Mouse (Mus musculus) megakaryocyte progenitor cell, adult 5-6 weeks (primary cell): ENCODE results near the gene Dhx15. TPM values are rescaled to one million over a fixed set of nuclear protein-coding genes. Genes with fewer than 3 reads are reported as not detected.

Experiments
- ATAC-seq: replicated peaks from 2 replicates; pipeline ENCODE4 v1.8.0; 2016; ENCODE audit warnings: mild to moderate bottlenecking, moderate TSS enrichment, inconsistent platforms; ENCODE audit not compliant: poor library complexity
- total RNA-seq, 2 experiments: library from RNA; stranded (forward) in 1 of 2; stranded (reverse) in 1 of 2; fragments of 157-497, 149-512 nt in 1 of 2; fragments of 200-1000 nt in 1 of 2; gene quantifications; 2 replicates each; pipeline versions ENCODE4 v1.2.3 to v1.2.4; 2015 to 2017

Gene Dhx15
- total RNA-seq, 2 experiments from 2014 or later, result 305 to 315 TPM

DNA sequence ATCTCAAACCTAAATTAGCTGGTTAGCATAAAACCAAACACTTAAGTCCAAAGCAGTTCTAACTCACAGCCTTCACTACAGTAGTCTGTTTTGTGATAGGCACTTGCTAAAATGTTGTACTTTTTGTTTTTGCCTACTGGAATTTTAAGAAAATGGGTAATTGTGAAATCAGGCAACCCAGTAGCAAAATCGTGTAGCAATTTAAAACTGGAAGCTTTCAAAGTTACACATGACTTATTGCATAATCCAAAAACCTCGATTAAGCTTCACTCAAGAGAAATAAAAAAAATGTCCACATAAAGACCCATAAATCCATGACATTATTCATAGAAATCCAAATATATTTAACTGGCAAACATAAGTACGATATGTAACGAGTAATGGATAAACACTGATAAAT lies 43.2 kb downstream of the Dhx15 start:
- peak; percentile 30; the same call in 1 of the 2 replicates for ATAC-seq

DNA sequence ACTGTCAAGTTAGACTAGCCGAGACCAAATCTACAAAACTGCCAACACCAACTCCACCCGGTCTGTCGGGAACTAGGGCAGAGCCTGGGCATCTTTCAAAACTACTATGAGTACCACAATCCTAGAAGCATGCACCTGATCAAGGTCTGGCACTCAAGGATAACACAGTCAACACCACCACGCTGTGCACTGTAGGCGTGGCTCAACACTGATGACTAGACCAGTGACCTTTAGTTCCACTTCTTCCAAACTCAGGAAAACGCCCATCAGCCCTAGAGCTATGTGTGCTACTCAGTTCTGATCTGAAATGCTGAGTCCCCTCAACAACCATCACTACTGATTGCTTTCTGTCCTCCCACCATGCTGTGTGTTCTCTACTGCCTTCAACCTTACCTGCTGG lies 44.6 kb downstream of the Dhx15 start:
- peak; percentile 21; the same call in 1 of the 2 replicates for ATAC-seq

DNA sequence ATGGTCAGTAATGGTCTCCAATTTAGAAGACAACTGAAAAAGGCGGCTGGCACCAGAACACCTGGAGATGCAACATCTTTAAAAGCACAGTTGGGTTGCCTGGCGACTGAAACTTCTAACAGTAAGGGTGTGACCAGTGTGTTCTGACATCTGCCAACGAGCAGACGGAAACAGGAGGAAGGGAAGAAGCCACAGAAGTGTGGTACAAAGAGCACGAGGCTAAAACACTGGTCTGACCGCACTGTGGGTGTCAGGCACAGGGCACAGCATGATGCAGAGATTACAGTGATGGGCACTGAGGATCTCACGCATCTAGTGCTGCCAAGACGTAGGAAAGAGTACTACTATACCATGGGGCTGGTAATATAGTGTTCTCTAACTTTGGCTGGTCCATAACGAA lies 48.4 kb downstream of the Dhx15 start:
- ATAC-seq, result peak; percentile 84

DNA sequence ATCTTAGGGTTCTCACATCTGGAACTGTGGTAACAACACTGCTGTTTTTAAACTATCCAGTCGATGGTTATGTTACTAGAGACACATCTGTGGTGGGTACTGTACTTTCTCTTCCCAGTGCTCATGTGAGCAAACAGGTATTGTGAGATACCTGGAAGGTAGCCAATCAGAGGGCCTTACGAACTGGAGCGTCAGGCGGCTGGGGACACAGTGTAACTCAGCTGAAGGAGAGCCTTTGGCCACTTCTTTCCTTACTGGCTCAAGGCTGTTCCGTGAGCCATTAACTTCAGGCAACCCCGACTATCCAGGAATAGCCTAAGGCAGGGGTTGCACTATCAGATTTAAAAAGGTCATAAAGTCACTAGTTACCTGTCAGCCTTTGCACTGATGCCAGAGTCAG lies 51.5 kb downstream of the Dhx15 start:
- no peak for ATAC-seq

DNA sequence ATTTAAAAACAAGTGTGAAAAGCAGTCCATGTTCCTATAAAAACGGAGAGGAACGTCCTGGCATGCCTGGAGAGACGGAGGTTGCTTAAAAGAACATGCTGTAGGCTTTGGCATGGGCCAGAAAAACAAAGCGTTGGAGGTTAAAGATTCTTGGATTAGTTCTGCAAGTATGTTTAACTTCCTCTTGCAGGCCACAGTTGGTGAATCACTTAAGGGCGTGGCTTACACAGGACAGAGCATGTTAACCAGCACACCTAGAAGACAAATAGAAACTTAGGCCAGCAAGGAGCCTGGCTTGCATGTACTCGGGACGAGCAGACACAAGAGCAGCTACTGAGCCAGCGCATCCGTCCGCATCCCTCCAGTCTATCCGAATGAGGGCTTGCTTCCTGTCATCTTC lies 52.2 kb downstream of the Dhx15 start:
- ATAC-seq, result peak; percentile 64

DNA sequence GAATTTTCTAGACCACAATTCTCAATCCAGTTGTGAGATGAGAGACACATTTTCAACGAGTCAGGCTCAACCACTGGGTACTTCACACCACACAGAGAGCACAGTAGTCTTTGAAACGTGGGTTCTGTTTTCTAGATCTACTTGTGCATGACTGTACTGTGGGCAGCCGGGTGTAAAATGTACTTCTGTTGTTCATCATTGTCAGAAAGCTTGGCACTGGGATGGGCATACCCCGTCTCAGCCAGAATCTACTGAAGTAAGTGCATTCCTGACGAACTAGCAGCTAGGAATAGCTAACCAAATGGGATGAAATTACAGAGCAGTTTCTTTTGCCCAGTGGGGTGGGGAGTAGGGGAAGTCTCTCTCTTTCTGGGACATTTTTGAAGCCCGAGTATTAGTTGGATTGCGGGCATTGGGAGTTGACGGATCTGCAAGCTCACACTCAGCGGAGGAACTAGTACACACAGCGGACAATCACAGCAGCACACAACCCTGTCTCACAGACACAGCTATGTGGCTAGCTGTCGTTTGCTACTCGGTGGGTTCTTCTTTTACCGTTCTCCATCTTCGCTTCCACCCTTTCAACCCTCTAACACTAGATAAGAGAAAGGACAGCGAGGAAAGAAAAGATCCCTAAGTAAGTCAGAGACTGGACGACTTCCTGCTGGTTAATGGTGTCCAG lies 54.7 kb downstream of the Dhx15 start:
- no peak for ATAC-seq

DNA sequence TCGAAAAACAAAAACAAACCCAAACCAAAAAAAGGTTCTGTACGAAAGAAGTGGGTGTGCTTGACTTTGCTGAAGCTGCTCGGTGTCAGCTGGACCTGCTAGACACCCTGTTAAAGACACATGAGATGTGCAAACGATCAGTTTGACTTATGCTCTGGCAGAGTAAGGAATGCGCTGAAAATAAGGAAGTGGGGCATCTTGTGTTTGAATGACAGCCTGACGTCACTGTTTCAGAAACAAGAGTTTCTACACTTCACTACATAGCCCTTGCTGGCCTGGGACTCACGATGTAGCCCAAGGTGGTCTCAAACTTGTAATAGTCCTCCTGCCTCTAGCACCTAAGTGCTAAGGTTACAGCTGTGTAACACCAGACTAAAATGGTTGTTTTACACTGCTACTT lies 57.5 kb downstream of the Dhx15 start:
- peak; percentile 79 for ATAC-seq

DNA sequence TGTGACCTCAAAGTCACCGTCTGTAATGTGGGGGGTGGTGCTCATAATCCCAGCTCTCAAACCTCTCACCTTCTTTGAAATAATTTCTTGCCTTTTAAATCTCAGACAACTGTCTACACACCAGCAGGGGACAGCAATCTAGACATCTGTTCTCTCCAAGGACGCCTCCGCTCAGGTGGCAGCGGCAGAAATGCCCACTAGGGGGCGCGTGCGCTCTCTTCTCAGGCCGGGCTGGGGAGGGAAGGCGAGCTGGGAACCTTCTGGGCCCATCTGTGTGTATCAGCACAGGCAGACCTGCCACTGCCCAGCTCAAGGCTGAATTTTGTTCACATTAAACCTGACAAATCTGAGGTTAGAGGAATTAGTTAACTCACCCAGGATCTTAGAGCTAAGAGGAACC lies 58.2 kb downstream of the Dhx15 start:
- peak; percentile 82 for ATAC-seq

DNA sequence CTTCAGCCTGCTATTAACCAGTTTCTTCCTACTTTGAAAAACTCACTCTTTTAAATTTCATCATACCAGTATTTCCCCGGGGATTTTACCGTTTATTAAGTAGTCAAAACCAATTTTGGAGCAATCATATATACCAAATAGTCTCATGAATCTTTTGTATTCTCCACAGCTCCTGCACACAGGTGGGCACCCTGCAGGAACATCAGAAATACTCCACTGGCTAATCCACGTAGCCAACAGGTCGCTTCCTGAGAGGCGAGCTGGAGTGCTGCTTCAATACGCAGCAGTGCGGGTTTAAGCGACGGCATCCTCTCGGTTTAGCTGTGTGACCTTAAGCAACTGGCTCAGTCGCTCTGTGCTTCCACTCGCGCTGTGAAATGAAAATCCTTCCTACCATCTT lies 58.9 kb downstream of the Dhx15 start:
- ATAC-seq, result no peak

DNA sequence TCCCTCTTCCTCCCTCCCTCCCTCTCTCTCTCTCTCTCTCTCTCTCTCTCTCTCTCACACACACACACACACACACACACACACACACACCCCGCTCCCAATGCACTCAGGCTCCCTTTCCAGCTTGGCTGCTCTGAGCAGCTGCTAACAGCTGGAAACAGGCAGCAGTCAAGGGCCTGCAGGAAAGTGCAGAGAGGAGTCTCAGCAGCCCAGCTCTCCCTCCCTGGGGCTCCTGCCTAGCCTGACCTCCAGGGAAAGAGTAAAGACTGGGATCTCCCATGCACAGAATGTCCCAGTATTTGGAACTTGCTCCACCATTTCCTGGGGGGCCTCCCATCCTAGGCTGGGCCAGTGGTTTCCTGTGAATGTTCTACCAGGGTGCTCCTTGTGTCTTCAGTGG lies 59.8 kb downstream of the Dhx15 start:
- no peak for ATAC-seq

DNA sequence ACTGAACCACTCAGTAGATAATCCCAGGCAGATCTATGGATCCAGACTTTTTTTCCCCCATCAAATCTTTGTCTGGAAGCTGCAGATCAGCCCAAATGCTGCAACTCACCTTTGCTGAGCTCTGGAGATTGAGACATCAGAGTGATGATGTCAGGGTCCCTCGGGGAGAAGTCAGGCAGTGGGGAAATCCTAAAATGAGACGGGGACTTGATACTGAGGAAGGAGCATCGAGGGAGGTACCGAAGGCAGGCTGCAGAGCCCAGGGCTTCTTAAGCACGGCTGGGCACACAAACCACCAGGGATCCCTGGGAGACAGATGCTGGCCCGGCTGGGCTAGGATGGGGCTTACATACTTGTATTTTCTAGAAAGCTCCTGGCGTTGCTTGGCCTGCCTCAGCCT lies 64.1 kb downstream of the Dhx15 start:
- ATAC-seq, result no peak

DNA sequence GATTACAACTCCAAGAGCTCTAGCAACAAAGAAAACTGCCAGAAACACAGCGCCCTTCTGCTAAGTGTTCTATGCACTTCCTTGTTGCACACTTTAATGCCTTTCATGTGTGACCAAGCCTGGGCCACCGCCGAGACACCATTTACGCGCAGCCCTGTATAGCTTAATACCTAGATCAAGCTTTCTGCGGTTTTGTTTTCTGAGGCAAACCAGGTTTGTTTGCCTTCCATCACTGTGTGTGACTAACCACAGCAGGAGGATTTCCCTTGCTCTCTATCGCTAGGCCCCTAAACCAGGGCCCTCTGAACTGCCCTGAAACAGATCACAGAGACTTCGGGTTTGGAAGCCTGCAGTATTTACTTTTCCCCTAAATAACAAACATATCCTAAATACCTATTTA lies 64.5 kb downstream of the Dhx15 start:
- ATAC-seq, result no peak

DNA sequence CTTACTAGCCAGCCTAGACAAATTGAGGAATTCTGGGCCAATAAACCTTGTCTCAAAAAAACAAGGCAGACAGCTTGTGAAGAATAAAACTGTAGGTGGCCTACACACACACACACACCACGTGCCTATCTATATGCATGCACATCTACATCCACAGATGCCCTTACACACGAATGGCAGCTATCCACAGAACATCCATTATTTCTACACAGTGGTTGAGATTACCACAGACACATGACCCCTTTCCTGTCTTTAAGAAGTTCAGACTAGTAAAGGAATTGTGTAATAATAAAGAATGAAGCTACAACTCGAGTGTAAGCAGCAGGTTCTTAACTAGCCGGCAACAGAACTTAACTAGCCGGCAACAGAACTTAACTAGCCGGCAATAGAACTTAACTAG lies 68.2 kb downstream of the Dhx15 start:
- ATAC-seq, result peak; percentile 51

DNA sequence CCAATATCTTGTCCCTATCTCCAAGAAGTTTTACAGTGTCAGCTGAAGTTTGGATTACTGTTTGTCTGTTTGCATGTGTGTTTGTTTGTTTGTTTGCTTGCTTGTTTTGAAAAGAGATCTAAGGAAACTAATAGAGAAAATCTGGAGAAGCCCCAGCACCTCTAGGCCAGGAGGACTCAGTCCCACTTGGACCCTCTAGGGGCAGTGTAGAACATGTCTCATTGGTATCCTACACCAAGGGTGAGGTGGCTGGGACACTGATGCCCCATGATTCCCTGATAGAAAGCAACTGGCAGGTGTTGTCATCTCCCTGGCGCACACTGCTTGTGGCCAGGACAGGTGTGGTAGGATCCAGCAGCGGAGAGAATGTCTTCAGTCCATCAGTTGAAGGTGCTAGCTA lies 70.5 kb downstream of the Dhx15 start:
- ATAC-seq, result 0 out of 2 replicates have a peak, but pooled peaks have one; percentile 26

DNA sequence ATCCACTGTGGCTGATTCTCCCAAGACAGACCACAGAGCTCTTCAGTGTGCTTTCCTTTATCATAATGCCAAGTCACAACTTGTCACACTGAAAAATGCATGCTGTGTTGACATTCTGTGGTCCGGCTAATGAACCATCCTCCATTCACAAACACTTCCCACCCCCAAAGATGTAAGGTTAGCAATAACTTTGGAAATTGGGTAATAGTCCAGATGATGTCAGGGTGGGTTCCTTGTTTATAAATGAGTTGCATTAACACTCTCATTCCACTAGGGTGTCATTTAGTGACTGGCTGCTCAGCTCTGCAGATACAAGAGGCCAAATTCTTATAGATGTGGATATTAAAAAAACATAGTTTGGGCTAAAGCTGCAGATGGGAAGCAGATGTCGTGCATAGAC lies 71.1 kb downstream of the Dhx15 start:
- peak; percentile 66 for ATAC-seq

DNA sequence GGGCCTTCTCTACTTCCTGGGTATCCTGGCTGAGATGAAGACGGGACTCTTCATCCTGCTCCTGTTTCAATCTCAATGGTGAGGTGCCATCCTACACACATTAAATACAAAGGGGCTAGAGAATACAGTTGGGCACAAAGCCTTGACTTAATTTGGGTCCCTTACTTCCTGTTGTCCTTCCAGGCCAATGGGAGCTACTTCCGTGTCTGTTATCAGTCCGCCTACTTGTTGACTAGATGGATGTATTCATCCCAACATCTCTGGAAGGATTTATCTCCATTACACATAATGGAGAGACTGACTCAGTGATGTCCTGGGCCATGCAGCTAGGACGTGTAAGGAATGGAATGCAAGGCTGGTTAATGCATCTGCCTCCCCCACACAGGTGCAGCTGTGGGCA lies 72.5 kb downstream of the Dhx15 start:
- ATAC-seq, result no peak

DNA sequence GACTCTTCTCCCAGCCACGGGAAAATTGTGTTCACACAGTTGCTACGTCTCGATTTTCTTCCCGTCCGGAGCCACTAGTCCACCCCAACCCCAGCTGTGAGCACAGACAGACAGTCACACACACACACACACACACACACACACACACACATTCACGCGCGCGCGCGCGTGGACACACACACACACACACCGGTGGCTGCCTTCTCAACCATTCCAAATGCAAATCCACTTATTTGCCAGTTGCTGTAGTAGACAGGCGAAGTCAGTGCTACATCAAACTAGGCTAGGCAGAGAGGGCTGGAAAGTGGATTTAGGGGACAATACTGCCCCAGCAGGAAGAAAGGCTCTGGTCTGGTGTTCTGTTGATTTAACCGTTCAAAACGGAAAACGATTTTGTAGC lies 73.9 kb downstream of the Dhx15 start:
- ATAC-seq, result no peak

DNA sequence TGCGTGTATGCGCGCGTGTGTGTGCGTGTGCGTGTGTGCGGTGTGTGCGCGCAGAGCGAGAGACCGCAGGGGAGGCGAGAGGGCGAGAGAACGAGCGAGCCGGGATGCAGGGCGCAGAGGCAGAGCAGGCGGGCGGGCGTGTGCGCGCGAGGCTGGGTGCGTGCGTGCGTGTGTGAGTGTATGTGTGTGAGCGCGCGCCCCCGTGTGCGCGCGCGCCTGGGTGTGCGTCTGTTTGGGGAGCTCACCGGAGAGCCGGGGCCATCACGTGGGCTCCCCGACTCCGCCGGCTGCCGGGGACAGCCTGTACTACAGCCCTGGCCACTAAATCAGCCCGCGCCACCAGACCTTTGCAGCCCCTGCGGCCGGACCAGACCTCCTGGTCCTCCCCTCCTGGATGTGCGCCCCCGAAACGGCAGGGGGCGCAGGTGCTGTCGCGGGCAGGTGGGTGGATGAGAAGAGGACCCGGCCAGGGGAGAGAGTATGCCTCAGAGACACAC lies 74.4 kb downstream of the Dhx15 start:
- ATAC-seq, result peak; percentile 45

DNA sequence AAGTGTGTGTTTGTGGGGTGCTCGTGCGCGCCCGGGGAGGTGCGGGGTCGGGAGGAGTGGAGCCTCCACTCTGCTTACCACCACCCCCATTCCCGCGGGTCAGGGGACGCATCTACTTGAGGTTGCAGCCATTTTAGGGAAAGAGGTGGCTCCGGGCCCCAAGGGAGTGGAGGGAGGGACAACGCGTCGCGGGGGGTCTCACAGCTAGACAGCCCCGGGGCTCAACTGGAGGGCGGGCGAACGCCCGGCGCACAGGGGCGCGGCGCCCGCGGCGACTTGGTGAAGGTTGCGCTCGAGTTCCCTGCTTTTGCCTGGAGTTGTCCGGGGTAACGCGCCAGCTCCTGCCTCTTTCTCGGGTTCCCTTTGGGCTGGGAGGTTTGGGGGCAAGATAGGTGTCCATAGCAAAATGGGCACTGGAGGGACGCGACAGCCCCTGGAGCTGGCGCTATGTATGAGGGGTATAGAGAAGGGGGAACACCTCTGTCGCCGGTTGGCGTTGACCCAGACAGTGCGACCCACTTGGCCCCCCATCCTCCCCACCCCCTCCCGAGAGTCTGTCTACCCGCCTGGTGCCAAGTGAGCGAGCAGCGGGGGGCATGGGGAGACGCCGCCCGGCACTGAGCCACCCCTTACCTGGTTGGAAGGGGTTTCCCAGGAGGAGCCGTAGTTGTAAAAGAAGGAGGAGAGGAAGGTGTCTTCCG lies 75.4 kb downstream of the Dhx15 start:
- ATAC-seq, result no peak

DNA sequence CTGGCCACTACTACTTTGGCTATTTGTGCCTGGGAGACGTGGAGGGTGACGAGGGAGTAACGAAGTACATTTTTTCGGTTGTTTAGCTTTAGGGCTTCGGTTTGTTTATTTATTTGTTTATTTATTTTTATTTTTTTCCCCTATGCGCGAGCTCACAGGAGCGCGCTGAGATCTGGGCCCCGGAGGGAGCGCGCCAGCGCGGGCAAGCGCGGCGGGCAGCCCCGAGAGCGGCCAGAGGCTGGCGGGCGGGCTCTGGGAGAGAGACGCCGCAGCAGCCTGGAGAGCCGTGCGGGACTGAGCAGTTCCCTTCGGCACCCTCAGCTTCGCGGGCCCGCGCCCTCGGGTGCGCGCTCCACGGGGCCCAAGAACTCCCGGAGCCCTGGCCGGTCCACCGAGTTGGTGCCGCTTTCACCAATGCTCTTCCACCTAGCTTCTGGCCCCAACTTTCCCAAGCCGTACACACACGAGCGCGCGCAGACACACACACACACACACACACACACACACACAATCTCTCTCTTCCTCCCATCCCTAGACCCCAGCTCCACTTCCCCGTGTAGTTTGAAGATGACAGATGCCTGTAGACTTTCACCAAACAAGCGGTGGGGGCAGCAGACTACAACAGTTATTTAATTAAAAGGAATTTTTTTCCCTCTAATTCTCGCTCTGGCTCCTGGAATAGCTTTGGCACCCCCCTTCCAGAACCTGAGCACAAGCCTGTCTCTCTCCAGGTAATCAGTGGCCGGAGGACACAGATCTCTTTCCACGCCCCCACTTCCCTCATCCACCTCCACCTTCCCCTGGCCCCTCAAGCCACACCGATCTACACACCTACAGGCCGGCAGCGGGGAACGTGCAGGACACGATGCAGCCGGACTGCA lies 76.2 kb downstream of the Dhx15 start:
- no peak for ATAC-seq
